Mouse (Mus musculus): ENCODE results near the gene Adamts17. TPM values are rescaled to one million over a fixed set of nuclear protein-coding genes. Genes with fewer than 3 reads are reported as not detected.

Gene Adamts17
- polyA plus RNA-seq, 1 experiment from 2014 or later, result 3.6 TPM

GRCm38 (mm10) chr7:66841165-66841564 is 1.6 kb downstream of the Adamts17 start:
- no peak overlapping the region for H3K4me3 ChIP-seq (ENCODE audit: low read length)
- H3K9ac ChIP-seq (replicated peaks; ENCODE audit: low read length), result no peak overlapping the region
- H3K4me1 ChIP-seq (ENCODE audit: insufficient read depth, low read length), result peaks cover 5% of the 10 kb centered on the region; the same call in 1 of the 2 replicates
- no peak overlapping the region; the same call in 1 of the 2 replicates for H3K4me2 ChIP-seq (replicated peaks; ENCODE audit: low read depth, low read length)
- WGBS, result 81% methylated on average over 7 of the region's 7 CpGs
- H3K36me3 ChIP-seq (ENCODE audit: insufficient read depth, low read length), result no peaks in the 10 kb centered on the region
- H3K27me3 ChIP-seq (ENCODE audit: insufficient read depth, low read length), result peaks cover 11% of the 10 kb centered on the region; the same call in 1 of the 2 replicates
- no peak for ATAC-seq (ENCODE audit: low FRiP score, low TSS enrichment)
- no peaks in the 10 kb centered on the region for H3K9me3 ChIP-seq (ENCODE audit: low read length)
- no peak overlapping the region for H3K27ac ChIP-seq (ENCODE audit: low read length)

GRCm38 (mm10) chr7:66842021-66842420 is 2.5 kb downstream of the Adamts17 start:
- Histone ChIP-seq H3K4me1 (ENCODE audit: insufficient read depth, low read length) (peaks cover 5% of the 10 kb centered on the region; the same call in 1 of the 2 replicates), H3K4me2 (replicated peaks; ENCODE audit: low read depth, low read length) (no peak overlapping the region)
- ATAC-seq (ENCODE audit: low FRiP score, low TSS enrichment), result no peak

GRCm38 (mm10) chr7:66843846-66844245 is 4.3 kb downstream of the Adamts17 start:
- Histone ChIP-seq H3K27me3 (ENCODE audit: insufficient read depth, low read length) (peaks cover 11% of the 10 kb centered on the region; the same call in 1 of the 2 replicates), H3K9ac (replicated peaks; ENCODE audit: low read length) (no peak overlapping the region), H3K4me3 (ENCODE audit: low read length) (no peak overlapping the region), H3K27ac (ENCODE audit: low read length) (no peak overlapping the region), H3K4me2 (replicated peaks; ENCODE audit: low read depth, low read length) (no peak overlapping the region), H3K9me3 (ENCODE audit: low read length) (no peaks in the 10 kb centered on the region), H3K4me1 (ENCODE audit: insufficient read depth, low read length) (peaks cover 5% of the 10 kb centered on the region; the same call in 1 of the 2 replicates), H3K36me3 (ENCODE audit: insufficient read depth, low read length) (no peaks in the 10 kb centered on the region)
- ATAC-seq (ENCODE audit: low FRiP score, low TSS enrichment), result no peak
- WGBS, result 62% methylated on average over 2 of the region's 2 CpGs

More at GRCm38 (mm10) chr7:66842021-66842420, 2.5 kb downstream of the Adamts17 start:
- no peaks in the 10 kb centered on the region for H3K9me3 ChIP-seq (ENCODE audit: low read length)
- H3K27me3 ChIP-seq (ENCODE audit: insufficient read depth, low read length), result peaks cover 11% of the 10 kb centered on the region; the same call in 1 of the 2 replicates
- WGBS, result 40% methylated on average over 10 of the region's 10 CpGs
- no peak overlapping the region for H3K27ac ChIP-seq (ENCODE audit: low read length)
- no peaks in the 10 kb centered on the region for H3K36me3 ChIP-seq (ENCODE audit: insufficient read depth, low read length)
- no peak overlapping the region for H3K4me3 ChIP-seq (ENCODE audit: low read length)
- H3K9ac ChIP-seq (replicated peaks; ENCODE audit: low read length), result no peak overlapping the region

GRCm38 (mm10) chr7:66846582-66846981 is 7.0 kb downstream of the Adamts17 start:
- Histone ChIP-seq H3K27ac (ENCODE audit: low read length) (no peak overlapping the region), H3K36me3 (ENCODE audit: insufficient read depth, low read length) (no peaks in the 10 kb centered on the region), H3K27me3 (ENCODE audit: insufficient read depth, low read length) (peaks cover under 1% of the 10 kb centered on the region; the same call in 1 of the 2 replicates), H3K4me1 (ENCODE audit: insufficient read depth, low read length) (no peaks in the 10 kb centered on the region; the same call in 1 of the 2 replicates), H3K9ac (replicated peaks; ENCODE audit: low read length) (no peak overlapping the region), H3K4me3 (ENCODE audit: low read length) (no peak overlapping the region), H3K4me2 (replicated peaks; ENCODE audit: low read depth, low read length) (no peak overlapping the region), H3K9me3 (ENCODE audit: low read length) (no peaks in the 10 kb centered on the region)
- WGBS, result 57% methylated on average over 6 of the region's 6 CpGs
- no peak for ATAC-seq (ENCODE audit: low FRiP score, low TSS enrichment)

GRCm38 (mm10) chr7:66847299-66847698 is 7.8 kb downstream of the Adamts17 start:
- Histone ChIP-seq H3K36me3 (ENCODE audit: insufficient read depth, low read length) (no peaks in the 10 kb centered on the region), H3K27me3 (ENCODE audit: insufficient read depth, low read length) (no peaks in the 10 kb centered on the region), H3K9ac (replicated peaks; ENCODE audit: low read length) (no peak overlapping the region), H3K9me3 (ENCODE audit: low read length) (no peaks in the 10 kb centered on the region), H3K27ac (ENCODE audit: low read length) (no peak overlapping the region), H3K4me1 (ENCODE audit: insufficient read depth, low read length) (no peaks in the 10 kb centered on the region), H3K4me3 (ENCODE audit: low read length) (no peak overlapping the region), H3K4me2 (replicated peaks; ENCODE audit: low read depth, low read length) (no peak overlapping the region)
- peak; percentile 52; the same call in 1 of the 2 replicates for ATAC-seq (ENCODE audit: low FRiP score, low TSS enrichment)
- WGBS, result 65% methylated on average over 9 of the region's 9 CpGs

GRCm38 (mm10) chr7:66849316-66849715 is 9.8 kb downstream of the Adamts17 start:
- no peaks in the 10 kb centered on the region for H3K27me3 ChIP-seq (ENCODE audit: insufficient read depth, low read length)
- H3K4me1 ChIP-seq (ENCODE audit: insufficient read depth, low read length), result no peaks in the 10 kb centered on the region
- H3K9ac ChIP-seq (replicated peaks; ENCODE audit: low read length), result no peak overlapping the region
- no peak for ATAC-seq (ENCODE audit: low FRiP score, low TSS enrichment)
- WGBS, result 94% methylated on average over 6 of the region's 6 CpGs
- no peak overlapping the region for H3K4me3 ChIP-seq (ENCODE audit: low read length)
- H3K27ac ChIP-seq (ENCODE audit: low read length), result no peak overlapping the region
- H3K4me2 ChIP-seq (replicated peaks; ENCODE audit: low read depth, low read length), result no peak overlapping the region
- no peaks in the 10 kb centered on the region for H3K9me3 ChIP-seq (ENCODE audit: low read length)
- no peaks in the 10 kb centered on the region for H3K36me3 ChIP-seq (ENCODE audit: insufficient read depth, low read length)

- H3K4me2 ChIP-seq (replicated peaks; ENCODE audit: low read depth, low read length), result no peak overlapping the region
- WGBS, result 48% methylated on average over 3 of the region's 3 CpGs
- H3K4me3 ChIP-seq (ENCODE audit: low read length), result no peak overlapping the region
- no peaks in the 10 kb centered on the region for H3K9me3 ChIP-seq (ENCODE audit: low read length)
- no peaks in the 10 kb centered on the region for H3K36me3 ChIP-seq (ENCODE audit: insufficient read depth, low read length)
- H3K9ac ChIP-seq (replicated peaks; ENCODE audit: low read length), result no peak overlapping the region
- no peaks in the 10 kb centered on the region for H3K27me3 ChIP-seq (ENCODE audit: insufficient read depth, low read length)
- ATAC-seq (ENCODE audit: low FRiP score, low TSS enrichment), result no peak
- no peaks in the 10 kb centered on the region for H3K4me1 ChIP-seq (ENCODE audit: insufficient read depth, low read length)
- H3K27ac ChIP-seq (ENCODE audit: low read length), result no peak overlapping the region
Observed at GRCm38 (mm10) chr7:66852164-66852563, 12.6 kb downstream of the Adamts17 start.

GRCm38 (mm10) chr7:66857610-66858009 is 18.1 kb downstream of the Adamts17 start:
- no peak for ATAC-seq (ENCODE audit: low FRiP score, low TSS enrichment)
- Histone ChIP-seq H3K4me3 (ENCODE audit: low read length) (no peak overlapping the region), H3K4me1 (ENCODE audit: insufficient read depth, low read length) (0 out of 2 replicates have a peak, but pooled peaks cover 3% of the 10 kb centered on the region), H3K4me2 (replicated peaks; ENCODE audit: low read depth, low read length) (no peak overlapping the region), H3K9ac (replicated peaks; ENCODE audit: low read length) (no peak overlapping the region), H3K9me3 (ENCODE audit: low read length) (no peaks in the 10 kb centered on the region), H3K36me3 (ENCODE audit: insufficient read depth, low read length) (no peaks in the 10 kb centered on the region), H3K27me3 (ENCODE audit: insufficient read depth, low read length) (no peaks in the 10 kb centered on the region), H3K27ac (ENCODE audit: low read length) (no peak overlapping the region)
- 87% methylated on average over 1 of the region's 1 CpGs for WGBS

- no peaks in the 10 kb centered on the region for H3K9me3 ChIP-seq (ENCODE audit: low read length)
- no peak overlapping the region for H3K4me2 ChIP-seq (replicated peaks; ENCODE audit: low read depth, low read length)
- H3K27me3 ChIP-seq (ENCODE audit: insufficient read depth, low read length), result no peaks in the 10 kb centered on the region
- H3K4me1 ChIP-seq (ENCODE audit: insufficient read depth, low read length), result 0 out of 2 replicates have a peak, but pooled peaks cover 3% of the 10 kb centered on the region
- no peak overlapping the region for H3K9ac ChIP-seq (replicated peaks; ENCODE audit: low read length)
- WGBS, result 57% methylated on average over 12 of the region's 12 CpGs
- H3K4me3 ChIP-seq (ENCODE audit: low read length), result no peak overlapping the region
- ATAC-seq (ENCODE audit: low FRiP score, low TSS enrichment), result no peak
- no peak overlapping the region for H3K27ac ChIP-seq (ENCODE audit: low read length)
- no peaks in the 10 kb centered on the region for H3K36me3 ChIP-seq (ENCODE audit: insufficient read depth, low read length)
Observed at GRCm38 (mm10) chr7:66858247-66859075, 18.9 kb downstream of the Adamts17 start.

GRCm38 (mm10) chr7:66859220-66859619 is 19.7 kb downstream of the Adamts17 start:
- Histone ChIP-seq H3K27ac (ENCODE audit: low read length) (no peak overlapping the region), H3K9me3 (ENCODE audit: low read length) (no peaks in the 10 kb centered on the region), H3K4me3 (ENCODE audit: low read length) (no peak overlapping the region), H3K4me2 (replicated peaks; ENCODE audit: low read depth, low read length) (no peak overlapping the region), H3K4me1 (ENCODE audit: insufficient read depth, low read length) (0 out of 2 replicates have a peak, but pooled peaks cover 3% of the 10 kb centered on the region), H3K27me3 (ENCODE audit: insufficient read depth, low read length) (no peaks in the 10 kb centered on the region), H3K9ac (replicated peaks; ENCODE audit: low read length) (no peak overlapping the region), H3K36me3 (ENCODE audit: insufficient read depth, low read length) (no peaks in the 10 kb centered on the region)
- WGBS, result 59% methylated on average over 5 of the region's 5 CpGs
- no peak for ATAC-seq (ENCODE audit: low FRiP score, low TSS enrichment)
